Mouse (Mus musculus): ENCODE results near the gene Tspoap1. TPM values are rescaled to one million over a fixed set of nuclear protein-coding genes. Genes with fewer than 3 reads are reported as not detected.

Gene Tspoap1
- polyA plus RNA-seq, 1 experiment from 2014 or later = 26.1 TPM

DNA sequence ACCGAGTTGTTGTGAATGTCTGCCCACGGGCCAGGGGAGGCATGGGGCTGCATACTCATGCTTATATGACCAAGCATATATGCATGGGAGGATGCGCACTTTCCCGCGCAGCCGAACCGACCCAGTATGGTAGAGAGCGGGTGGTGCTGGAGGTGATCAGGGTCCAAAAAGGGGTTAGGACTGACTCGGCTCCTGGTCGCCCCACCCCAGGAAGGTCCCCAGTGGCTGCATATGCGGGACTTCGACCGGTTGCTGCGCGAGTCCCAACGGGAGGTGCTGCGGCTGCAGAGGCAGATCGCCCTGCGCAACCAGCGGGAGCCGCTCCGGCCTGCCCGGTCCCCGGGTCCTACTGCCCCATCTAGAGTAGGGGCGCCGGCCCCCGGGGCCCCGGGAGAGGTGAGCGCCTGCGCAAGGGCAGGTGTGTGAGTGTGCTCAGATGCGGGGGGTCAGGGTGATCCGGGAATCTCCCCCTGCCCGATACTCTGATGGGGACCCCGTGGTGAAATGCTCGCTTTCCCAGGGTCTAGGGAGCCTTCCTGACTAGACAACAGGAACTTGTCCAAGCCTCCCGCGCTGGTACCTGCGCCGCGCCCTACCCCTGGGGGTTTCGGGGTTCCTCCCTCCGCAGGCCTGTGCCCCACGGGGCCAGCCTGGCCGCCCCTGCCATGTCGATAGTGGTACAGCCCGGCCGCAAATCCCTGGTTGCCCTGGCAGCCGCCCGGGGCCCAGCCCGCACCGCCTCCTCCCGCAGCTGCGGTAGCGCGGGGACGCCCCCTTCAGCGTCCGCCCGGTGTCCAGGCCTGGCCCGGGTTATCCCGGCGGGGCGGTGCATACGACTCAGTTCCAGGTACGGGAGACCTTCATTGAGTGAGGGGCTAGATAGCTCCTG, 3.9 kb downstream of the Tspoap1 start:
- peak; percentile 51 for ATAC-seq (ENCODE audit: low FRiP score, low read depth)
- H3K36me3 ChIP-seq = no peaks in the 10 kb centered on the region
- H3K27ac ChIP-seq = no peak overlapping the region
- peak overlapping the region; percentile 64 for H3K4me3 ChIP-seq
- under 1% methylated on average over 65 of the region's 65 CpGs for WGBS
- peaks cover 70% of the 10 kb centered on the region for H3K27me3 ChIP-seq (replicated peaks)
- H3K9me3 ChIP-seq = no peaks in the 10 kb centered on the region
- peak overlapping the region; percentile 70 for H3K9ac ChIP-seq
- H3K4me2 ChIP-seq (replicated peaks) = peak overlapping the region; percentile 96
- H3K4me1 ChIP-seq = peaks cover 42% of the 10 kb centered on the region

GRCm38 (mm10) chr11:87768745-87769144, 8.4 kb downstream of the Tspoap1 start:
- H3K4me3 ChIP-seq = no peak overlapping the region
- 81% methylated on average over 4 of the region's 4 CpGs for WGBS
- ATAC-seq (ENCODE audit: low FRiP score, low read depth) = no peak
- H3K9me3 ChIP-seq = no peaks in the 10 kb centered on the region
- no peak overlapping the region for H3K27ac ChIP-seq
- H3K4me2 ChIP-seq (replicated peaks) = no peak overlapping the region
- 0 out of 2 replicates have a peak, but pooled peaks cover 8% of the 10 kb centered on the region for H3K36me3 ChIP-seq
- H3K27me3 ChIP-seq (replicated peaks) = peaks cover 35% of the 10 kb centered on the region
- H3K4me1 ChIP-seq = peaks cover 13% of the 10 kb centered on the region
- no peak overlapping the region for H3K9ac ChIP-seq

GRCm38 (mm10) chr11:87770989-87771388, 10.6 kb downstream of the Tspoap1 start:
- no peak for ATAC-seq (ENCODE audit: low FRiP score, low read depth)
- peaks cover 17% of the 10 kb centered on the region for H3K36me3 ChIP-seq
- H3K4me3 ChIP-seq = no peak overlapping the region
- no peaks in the 10 kb centered on the region for H3K9me3 ChIP-seq
- no peak overlapping the region for H3K9ac ChIP-seq
- 63% methylated on average over 3 of the region's 3 CpGs for WGBS
- no peak overlapping the region for H3K27ac ChIP-seq
- peaks cover 12% of the 10 kb centered on the region for H3K27me3 ChIP-seq (replicated peaks)
- no peaks in the 10 kb centered on the region for H3K4me1 ChIP-seq
- no peak overlapping the region for H3K4me2 ChIP-seq (replicated peaks)

GRCm38 (mm10) chr11:87772354-87772753, 12.0 kb downstream of the Tspoap1 start:
- WGBS = 89% methylated on average over 3 of the region's 3 CpGs
- Histone ChIP-seq H3K36me3 (peaks cover 30% of the 10 kb centered on the region), H3K4me3 (no peak overlapping the region), H3K9me3 (no peaks in the 10 kb centered on the region), H3K27me3 (replicated peaks) (peaks cover 1% of the 10 kb centered on the region), H3K4me2 (replicated peaks) (no peak overlapping the region), H3K4me1 (no peaks in the 10 kb centered on the region), H3K9ac (no peak overlapping the region), H3K27ac (no peak overlapping the region)
- ATAC-seq (ENCODE audit: low FRiP score, low read depth) = no peak

DNA sequence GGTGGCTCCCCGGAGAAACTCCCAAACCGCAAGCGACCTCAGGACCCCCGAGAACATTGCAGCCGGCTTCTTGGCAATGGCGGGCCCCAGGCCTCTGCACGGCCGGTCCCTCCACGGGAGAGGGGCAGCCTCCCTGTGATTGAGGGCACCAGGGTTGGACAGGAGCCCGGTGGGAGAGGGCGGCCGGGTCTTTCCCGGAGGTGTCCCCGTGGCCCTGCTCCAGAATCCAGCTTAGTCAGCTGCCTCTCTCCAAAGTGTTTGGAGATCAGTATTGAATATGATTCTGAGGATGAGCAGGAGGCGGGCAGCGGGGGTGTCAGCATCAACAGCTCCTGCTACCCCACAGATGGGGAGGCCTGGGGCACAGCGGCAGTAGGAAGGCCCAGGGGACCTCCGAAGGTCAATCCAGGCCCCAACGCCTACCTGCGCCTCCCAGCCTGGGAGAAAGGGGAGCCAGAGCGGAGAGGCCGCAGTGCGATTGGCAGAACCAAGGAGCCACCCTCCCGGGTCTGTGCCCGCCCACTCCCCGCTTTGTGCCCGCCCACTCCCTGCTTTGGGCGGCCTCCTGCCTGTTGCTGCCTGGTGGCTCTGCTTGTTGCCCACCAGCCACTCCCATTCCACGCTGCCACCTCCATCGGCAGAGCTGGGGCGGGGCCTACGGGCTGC, 17.9 kb downstream of the Tspoap1 start:
- Histone ChIP-seq H3K27ac (no peak overlapping the region), H3K4me1 (peaks cover 14% of the 10 kb centered on the region), H3K9me3 (no peaks in the 10 kb centered on the region), H3K36me3 (peaks cover 22% of the 10 kb centered on the region), H3K4me3 (peak overlapping the region; percentile 26), H3K9ac (peak overlapping the region; percentile 29; the same call in 1 of the 2 replicates), H3K4me2 (replicated peaks) (peak overlapping the region; percentile 66), H3K27me3 (replicated peaks) (peaks cover 14% of the 10 kb centered on the region)
- peak; percentile 67; the same call in 1 of the 2 replicates for ATAC-seq (ENCODE audit: low FRiP score, low read depth)
- 10% methylated on average over 32 of the region's 32 CpGs for WGBS

GRCm38 (mm10) chr11:87778915-87779314, 18.6 kb downstream of the Tspoap1 start:
- H3K9ac ChIP-seq = 0 out of 2 replicates have a peak overlapping the region, but pooled peaks have one; percentile 29
- peak overlapping the region; percentile 26; the same call in 1 of the 2 replicates for H3K4me3 ChIP-seq

GRCm38 (mm10) chr11:87779392-87779791, 19.1 kb downstream of the Tspoap1 start:
- H3K4me1 ChIP-seq = peaks cover 14% of the 10 kb centered on the region
- no peak overlapping the region for H3K4me3 ChIP-seq
- H3K36me3 ChIP-seq = peaks cover 22% of the 10 kb centered on the region
- peaks cover 14% of the 10 kb centered on the region for H3K27me3 ChIP-seq (replicated peaks)
- H3K27ac ChIP-seq = no peak overlapping the region
- ATAC-seq (ENCODE audit: low FRiP score, low read depth) = no peak
- 87% methylated on average over 4 of the region's 4 CpGs for WGBS
- no peaks in the 10 kb centered on the region for H3K9me3 ChIP-seq
- no peak overlapping the region for H3K4me2 ChIP-seq (replicated peaks)
- H3K9ac ChIP-seq = no peak overlapping the region

More at GRCm38 (mm10) chr11:87778915-87779314, 18.6 kb downstream of the Tspoap1 start:
- H3K36me3 ChIP-seq = peaks cover 22% of the 10 kb centered on the region
- WGBS = 46% methylated on average over 12 of the region's 12 CpGs
- H3K4me2 ChIP-seq (replicated peaks) = peak overlapping the region; percentile 66
- ATAC-seq (ENCODE audit: low FRiP score, low read depth) = peak; percentile 23; the same call in 1 of the 2 replicates
- H3K4me1 ChIP-seq = peaks cover 14% of the 10 kb centered on the region
- H3K27me3 ChIP-seq (replicated peaks) = peaks cover 14% of the 10 kb centered on the region
- no peaks in the 10 kb centered on the region for H3K9me3 ChIP-seq
- no peak overlapping the region for H3K27ac ChIP-seq

DNA sequence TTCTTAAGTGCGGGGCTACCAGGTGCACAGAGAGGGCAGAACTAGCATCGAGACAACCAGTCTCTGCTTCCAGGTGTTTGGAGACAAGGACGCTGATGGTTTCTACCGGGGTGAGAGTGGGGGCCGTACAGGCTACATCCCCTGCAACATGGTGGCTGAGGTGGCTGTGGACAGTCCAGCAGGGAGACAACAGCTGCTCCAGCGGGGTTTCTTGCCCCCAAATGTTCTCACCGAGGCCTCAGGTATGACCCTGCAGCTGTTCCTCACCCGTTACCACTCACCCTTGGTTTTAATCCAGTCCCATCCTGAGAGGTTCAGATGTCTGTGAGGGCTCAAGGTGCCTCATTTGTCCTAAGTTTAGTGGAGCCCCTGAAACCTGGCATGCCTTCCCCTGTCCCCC, 19.8 kb downstream of the Tspoap1 start:
- Histone ChIP-seq H3K27ac (no peak overlapping the region), H3K27me3 (replicated peaks) (peaks cover 14% of the 10 kb centered on the region), H3K9ac (no peak overlapping the region), H3K9me3 (no peaks in the 10 kb centered on the region), H3K4me3 (no peak overlapping the region), H3K4me1 (peaks cover 14% of the 10 kb centered on the region), H3K4me2 (replicated peaks) (no peak overlapping the region), H3K36me3 (peaks cover 19% of the 10 kb centered on the region)
- 90% methylated on average over 8 of the region's 8 CpGs for WGBS
- no peak for ATAC-seq (ENCODE audit: low FRiP score, low read depth)

- no peak for ATAC-seq (ENCODE audit: low FRiP score, low read depth)
- Histone ChIP-seq H3K27me3 (replicated peaks) (no peaks in the 10 kb centered on the region), H3K4me3 (no peak overlapping the region), H3K4me1 (no peaks in the 10 kb centered on the region), H3K9ac (no peak overlapping the region), H3K27ac (no peak overlapping the region), H3K4me2 (replicated peaks) (no peak overlapping the region), H3K36me3 (peaks cover 3% of the 10 kb centered on the region; the same call in 1 of the 2 replicates), H3K9me3 (no peaks in the 10 kb centered on the region)
- WGBS = 87% methylated on average over 6 of the region's 6 CpGs
These were observed 29.7 kb downstream of the Tspoap1 start for GRCm38 (mm10) chr11:87790088-87790487.

- Histone ChIP-seq H3K27ac (no peak within 1 kb of the TSS), H3K4me2 (replicated peaks) (no peak within 1 kb of the TSS), H3K36me3 (no peaks in the 10 kb centered on the region), H3K4me1 (no peaks in the 10 kb centered on the region), H3K27me3 (replicated peaks) (no peaks in the 10 kb centered on the region), H3K9me3 (no peaks in the 10 kb centered on the region), H3K4me3 (no peak within 1 kb of the TSS), H3K9ac (no peak within 1 kb of the TSS)
- no peak for ATAC-seq (ENCODE audit: low FRiP score, low read depth)
- WGBS = 59% methylated on average over 3 of the region's 3 CpGs
These were observed 33.1 kb downstream of the Tspoap1 start, which contains the start of gene Mpo for GRCm38 (mm10) chr11:87793460-87793859. Gene Mpo (plus strand): TSS chr11:87793581.

DNA sequence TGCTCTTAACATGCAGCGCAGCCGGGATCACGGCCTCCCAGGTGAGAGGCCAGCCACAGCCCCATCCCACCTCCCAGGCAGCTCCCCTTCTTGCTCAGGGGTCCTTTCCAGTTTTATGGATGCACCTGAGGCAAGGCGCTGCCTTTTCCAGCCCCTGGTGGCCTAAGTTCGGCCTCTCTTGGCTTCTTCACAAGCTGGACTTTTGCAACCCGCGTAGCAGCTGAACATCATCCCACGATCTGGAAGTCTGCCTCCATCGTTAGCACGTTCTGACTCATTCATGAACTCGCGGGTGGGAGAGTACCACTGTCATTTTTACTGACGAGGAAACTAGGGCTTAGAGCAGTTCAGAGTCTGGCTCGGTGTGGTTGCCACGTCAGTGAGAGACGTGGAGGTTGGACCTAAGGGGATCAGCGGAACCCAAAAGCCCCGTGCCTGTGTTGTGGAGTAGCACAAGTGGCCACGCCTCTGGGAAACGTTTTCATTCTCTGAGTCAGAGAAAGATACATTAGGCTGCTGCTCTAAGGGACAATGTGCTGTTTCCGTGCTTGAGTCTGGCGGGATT, 41.5 kb downstream of the Tspoap1 start:
- H3K9me3 ChIP-seq = no peaks in the 10 kb centered on the region
- no peak overlapping the region for H3K4me2 ChIP-seq (replicated peaks)
- no peak overlapping the region for H3K9ac ChIP-seq
- 86% methylated on average over 22 of the region's 22 CpGs for WGBS
- no peak overlapping the region for H3K4me3 ChIP-seq
- H3K27ac ChIP-seq = no peak overlapping the region
- H3K27me3 ChIP-seq (replicated peaks) = no peaks in the 10 kb centered on the region
- H3K4me1 ChIP-seq = peaks cover 2% of the 10 kb centered on the region; the same call in 1 of the 2 replicates
- H3K36me3 ChIP-seq = no peaks in the 10 kb centered on the region
- no peak for ATAC-seq (ENCODE audit: low FRiP score, low read depth)

- H3K27ac ChIP-seq = no peak overlapping the region
- WGBS = 48% methylated on average over 14 of the region's 14 CpGs
- H3K4me2 ChIP-seq (replicated peaks) = no peak overlapping the region
- H3K4me1 ChIP-seq = peaks cover 2% of the 10 kb centered on the region; the same call in 1 of the 2 replicates
- H3K27me3 ChIP-seq (replicated peaks) = no peaks in the 10 kb centered on the region
- no peak overlapping the region for H3K9ac ChIP-seq
- H3K4me3 ChIP-seq = no peak overlapping the region
- no peak for ATAC-seq (ENCODE audit: low FRiP score, low read depth)
- no peaks in the 10 kb centered on the region for H3K9me3 ChIP-seq
- H3K36me3 ChIP-seq = no peaks in the 10 kb centered on the region
These were observed 42.3 kb downstream of the Tspoap1 start for GRCm38 (mm10) chr11:87802621-87803020.

All from neural tube, embryonic 12.5 days (tissue).